Mouse (Mus musculus) adrenal gland, adult 8-10 months (tissue): Measurements from ENCODE around the gene Polr1c. TPM values are rescaled to one million over a fixed set of nuclear protein-coding genes. Genes with fewer than 3 reads are reported as not detected.

Experiments
- DNase-seq: peaks from one replicate; pipeline ENCODE4 v3.0.0; 2022
- total RNA-seq, 4 experiments: library from RNA; stranded (reverse); gene quantifications; 2 replicates each; pipeline ENCODE4 v1.2.4; 2022

The Polr1c gene
- total RNA-seq: 100 to 1,000 TPM in 2 of 4 experiments, 10 to 100 TPM in 2; 83.8 to 116 (median 104) TPM

DNA sequence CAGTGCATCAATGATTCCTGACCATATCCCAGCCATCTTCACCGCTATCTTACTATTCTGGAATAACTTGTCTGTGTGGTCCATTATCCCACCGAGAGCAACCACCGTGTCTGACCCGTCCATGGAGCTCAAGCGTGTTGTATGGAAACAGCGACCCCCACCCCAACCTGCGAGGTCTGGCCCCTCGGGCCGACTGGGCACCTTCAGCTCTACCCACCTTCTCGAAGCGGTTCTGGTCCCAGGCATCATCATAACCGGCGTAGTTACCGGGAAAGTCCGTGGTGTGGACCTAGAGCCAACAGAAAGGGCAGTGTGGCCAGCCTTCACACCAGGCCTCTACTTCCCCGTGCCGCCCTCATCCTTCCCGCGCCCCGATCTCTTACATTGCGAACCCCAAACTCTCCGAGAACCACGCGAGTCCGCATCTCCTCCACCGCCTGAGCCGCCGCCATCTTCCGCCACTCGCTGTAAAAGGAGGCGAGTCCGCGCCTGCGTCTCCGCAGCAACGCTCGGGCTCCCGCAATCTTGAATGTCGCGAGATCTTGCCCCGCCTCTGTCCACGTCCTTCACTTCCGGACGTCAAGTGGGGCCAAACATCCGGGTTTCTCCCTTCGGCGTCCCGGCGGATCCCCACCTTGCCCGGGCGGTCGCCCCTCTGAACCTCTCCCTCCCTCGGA is at the start of gene Polr1c, which contains the start of gene Yipf3:
Gene Polr1c, minus strand, starts transcription at position 543 of the 677 bp plus-strand sequence.
Gene Yipf3, plus strand, starts transcription at position 569 of the 677 bp plus-strand sequence.
- DNase-seq: peak; percentile 96

DNA sequence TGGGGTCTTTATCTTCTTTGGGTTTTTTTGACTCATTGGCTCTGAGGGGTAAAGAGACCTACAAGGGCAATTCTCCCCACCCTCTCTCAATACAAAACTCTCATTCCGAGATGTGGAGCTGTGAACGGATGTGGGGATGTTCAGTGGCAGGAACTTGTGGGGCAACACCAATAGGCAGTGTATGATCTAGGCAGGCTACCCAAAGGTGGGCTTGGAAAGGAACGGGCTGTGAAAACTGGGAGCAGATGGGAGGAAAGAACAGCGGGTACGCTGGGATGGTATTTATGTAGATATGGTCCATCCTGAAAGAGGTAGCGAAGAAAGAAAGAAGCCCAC is 49.1 kb upstream of the Polr1c start:
- DNase-seq: no peak

DNA sequence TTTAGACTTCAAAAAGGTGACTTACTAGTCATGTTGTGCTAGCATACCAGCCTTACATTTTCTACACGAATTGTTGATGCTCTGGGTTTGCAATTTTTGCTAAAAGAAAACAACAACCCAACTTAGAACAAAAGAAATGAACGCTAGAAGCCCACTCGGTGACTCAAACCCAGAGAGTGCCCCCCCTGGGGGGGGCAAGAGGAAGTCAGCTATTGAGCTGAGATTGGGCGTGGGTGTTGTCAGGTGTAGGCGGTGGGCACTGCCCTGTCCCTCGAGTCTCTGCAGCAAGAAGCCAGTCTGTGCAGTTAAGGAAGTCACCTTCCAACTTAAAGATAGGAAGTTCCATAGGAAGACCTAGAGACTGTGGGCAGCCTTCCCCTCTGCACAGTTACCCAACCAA is 48.7 kb upstream of the Polr1c start:
- DNase-seq: no peak

- no peak for DNase-seq
Measured at GRCm38 (mm10) chr17:46287678-46288095, 39.8 kb upstream of the Polr1c start.

GRCm38 (mm10) chr17:46285407-46285806 is 37.6 kb upstream of the Polr1c start:
- no peak for DNase-seq

DNA sequence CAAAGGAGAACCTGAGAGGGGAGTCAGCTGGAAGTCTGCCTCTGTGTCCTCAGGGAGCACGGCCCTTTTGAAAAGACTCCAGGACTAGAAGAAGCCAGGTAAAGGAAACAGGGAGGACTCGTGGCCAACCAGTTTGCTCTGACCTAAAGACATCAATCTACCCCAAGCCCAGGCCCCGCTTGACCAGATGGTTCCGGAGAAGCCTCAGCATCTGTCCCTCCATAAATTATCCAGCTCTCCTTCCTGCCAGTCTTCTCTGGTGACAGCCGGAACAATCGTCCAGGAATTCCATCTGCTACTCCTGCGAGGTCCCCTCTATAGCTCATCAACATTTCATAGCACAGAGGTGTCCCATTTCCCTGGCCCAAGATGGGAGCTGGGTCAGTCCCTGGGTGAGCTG is 36.8 kb upstream of the Polr1c start:
- no peak for DNase-seq

- DNase-seq: no peak
Measured at GRCm38 (mm10) chr17:46283911-46284310, 36.1 kb upstream of the Polr1c start.

DNA sequence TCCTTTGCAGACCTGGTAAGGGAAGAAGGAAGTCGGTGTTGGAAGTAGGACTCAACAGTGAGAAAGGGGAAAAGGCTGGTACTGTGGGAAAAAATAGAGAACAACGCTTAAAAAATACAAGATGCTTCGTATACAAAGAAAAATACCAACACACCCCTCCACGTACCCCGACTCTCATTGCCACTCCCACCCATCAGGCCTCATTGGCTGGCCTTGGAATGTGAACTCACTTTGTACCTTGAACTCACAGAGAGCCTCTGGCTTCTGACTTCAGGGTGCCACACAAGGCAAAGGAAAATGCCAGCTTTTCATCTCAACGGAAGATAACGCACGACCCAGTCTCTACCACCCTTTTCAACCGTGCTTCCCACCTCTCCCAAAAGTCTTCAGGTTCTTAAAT is 35.3 kb upstream of the Polr1c start:
- DNase-seq: no peak

- peak; percentile 78 for DNase-seq
Measured at GRCm38 (mm10) chr17:46282483-46283123, 34.7 kb upstream of the Polr1c start, which contains the start of gene Tjap1. Tjap1 (minus strand) TSS chr17:46283026.

GRCm38 (mm10) chr17:46278011-46278765 is 30.3 kb upstream of the Polr1c start:
- DNase-seq: no peak

- DNase-seq: no peak
Measured at GRCm38 (mm10) chr17:46277586-46277985, 29.7 kb upstream of the Polr1c start.

- DNase-seq: no peak
Measured at GRCm38 (mm10) chr17:46275506-46275905, 27.7 kb upstream of the Polr1c start.

- no peak for DNase-seq
Measured at GRCm38 (mm10) chr17:46275034-46275433, 27.2 kb upstream of the Polr1c start.

- no peak for DNase-seq
Measured at GRCm38 (mm10) chr17:46274465-46274864, 26.6 kb upstream of the Polr1c start.

- DNase-seq: no peak
Measured at GRCm38 (mm10) chr17:46273803-46274236, 26.0 kb upstream of the Polr1c start.

DNA sequence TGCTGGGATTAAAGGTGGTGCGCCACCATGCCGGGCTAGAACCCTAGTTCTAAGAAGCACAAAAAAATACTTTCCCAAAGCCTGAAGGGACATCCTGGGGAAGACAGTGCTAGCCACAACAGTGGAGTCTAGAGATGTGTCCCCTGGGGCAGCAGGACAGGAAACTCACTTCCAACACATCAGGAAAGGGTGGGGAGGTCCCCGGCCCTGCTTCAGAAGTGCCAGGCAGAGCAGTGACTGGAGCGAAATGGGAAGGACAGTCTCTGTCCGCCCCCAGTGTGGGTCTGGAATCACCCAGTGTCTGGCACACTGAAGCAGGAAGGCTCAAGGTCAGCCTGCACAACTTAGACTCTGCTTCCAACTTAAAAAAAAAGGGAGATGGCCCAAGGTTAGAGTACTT is 24.8 kb upstream of the Polr1c start:
- DNase-seq: no peak

GRCm38 (mm10) chr17:46272058-46272457 is 24.2 kb upstream of the Polr1c start:
- DNase-seq: no peak

- no peak for DNase-seq
Measured at GRCm38 (mm10) chr17:46269771-46270534, 22.1 kb upstream of the Polr1c start.

- no peak for DNase-seq
Measured at GRCm38 (mm10) chr17:46268026-46268720, 20.3 kb upstream of the Polr1c start.

DNA sequence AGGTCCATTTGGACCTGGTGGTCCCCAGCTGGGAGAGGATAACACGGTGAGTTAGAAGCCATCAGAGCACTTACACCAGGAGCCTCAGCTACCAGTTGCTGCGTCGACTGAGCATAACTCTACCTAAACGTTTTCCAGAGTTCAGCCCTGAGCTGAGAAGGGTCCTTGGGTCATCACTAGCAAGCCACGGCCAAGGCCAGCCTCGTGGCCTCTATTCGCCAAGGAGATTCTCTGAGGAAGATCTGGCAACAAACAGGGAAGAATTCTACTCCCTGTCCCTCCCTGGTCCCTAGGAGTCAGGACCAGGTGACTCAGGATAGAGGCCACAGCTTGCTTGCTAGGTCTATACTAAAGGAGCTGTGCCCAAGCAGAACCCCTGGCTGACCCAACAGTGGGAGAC is 19.7 kb upstream of the Polr1c start:
- no peak for DNase-seq

- DNase-seq: no peak
Measured at GRCm38 (mm10) chr17:46266986-46267385, 19.1 kb upstream of the Polr1c start.
